Mouse (Mus musculus): ENCODE results near the gene Ablim1. TPM values are rescaled to one million over a fixed set of nuclear protein-coding genes. Genes with fewer than 3 reads are reported as not detected.

Gene Ablim1
- total and polyA plus RNA-seq, 2 experiments from 2014 or later, result 50.7 to 81.2 TPM

DNA sequence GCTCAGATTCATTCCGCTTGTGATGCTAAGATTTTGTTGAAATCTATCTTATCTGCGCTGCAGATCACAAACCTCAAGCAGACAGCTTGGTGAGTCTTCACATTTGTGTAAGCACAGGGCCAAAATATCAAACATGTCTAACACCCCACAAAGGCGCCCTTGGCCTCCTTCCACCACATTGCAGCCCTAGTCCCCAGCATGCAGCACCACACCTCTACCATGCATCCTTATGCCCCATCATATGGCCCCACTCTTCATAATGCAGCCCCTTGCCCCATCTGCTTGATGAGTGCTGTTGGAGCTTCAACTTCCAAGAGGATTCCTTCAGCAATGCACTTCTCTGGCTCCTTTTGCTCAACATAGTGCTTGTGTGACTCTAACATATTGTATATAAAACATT is 85.6 kb downstream of the Ablim1 start:
- Histone ChIP-seq H3K4me3 (ENCODE audit: low read depth, low read length) (no peak overlapping the region), H3K4me1 (ENCODE audit: insufficient read depth, low read length) (no peaks in the 10 kb centered on the region), H3K27ac (ENCODE audit: low read depth, low read length) (no peak overlapping the region), H3K27me3 (ENCODE audit: insufficient read depth, low read length) (no peaks in the 10 kb centered on the region), H3K9ac (replicated peaks; ENCODE audit: low read length, poor library complexity, severe bottlenecking) (no peak overlapping the region), H3K9me3 (ENCODE audit: low read length) (no peaks in the 10 kb centered on the region), H3K36me3 (ENCODE audit: insufficient read depth, low read length) (no peaks in the 10 kb centered on the region), H3K4me2 (ENCODE audit: low read depth, low read length, poor library complexity, severe bottlenecking) (no peak overlapping the region)
- DNase-seq (ENCODE audit: low spot score) (no peak), ATAC-seq (ENCODE audit: low FRiP score) (no peak)
- 98% methylated on average over 3 of the region's 3 CpGs for WGBS
- no peak for TF ChIP-seq CTCF (IDR thresholded peaks at IDR 0.05)

DNA sequence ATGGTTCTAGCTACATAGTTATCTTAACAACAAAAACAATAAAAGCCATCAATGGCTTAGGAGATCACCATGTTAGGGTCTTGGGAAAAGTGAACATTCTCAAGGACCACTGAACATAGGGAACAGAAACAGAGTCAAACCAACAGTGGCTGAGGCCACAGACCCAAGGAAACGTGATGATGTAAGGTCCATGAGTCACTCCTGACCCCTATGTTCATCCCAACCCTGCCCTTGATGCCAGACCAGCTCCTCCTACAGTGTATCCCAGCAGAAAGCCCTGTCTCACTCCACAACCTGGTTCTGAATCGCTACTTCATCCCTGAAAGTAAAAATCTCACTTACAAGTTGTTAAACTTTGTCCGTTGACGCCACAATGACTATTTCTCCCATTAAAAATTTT is 86.1 kb downstream of the Ablim1 start:
- H3K4me2 ChIP-seq (ENCODE audit: low read depth, low read length, poor library complexity, severe bottlenecking), result no peak overlapping the region
- no peaks in the 10 kb centered on the region for H3K9me3 ChIP-seq (ENCODE audit: low read length)
- H3K4me1 ChIP-seq (ENCODE audit: insufficient read depth, low read length), result no peaks in the 10 kb centered on the region
- H3K9ac ChIP-seq (replicated peaks; ENCODE audit: low read length, poor library complexity, severe bottlenecking), result no peak overlapping the region
- 88% methylated on average over 4 of the region's 4 CpGs for WGBS
- no peaks in the 10 kb centered on the region for H3K36me3 ChIP-seq (ENCODE audit: insufficient read depth, low read length)
- ATAC-seq (ENCODE audit: low FRiP score) (no peak), DNase-seq (ENCODE audit: low spot score) (no peak)
- H3K27ac ChIP-seq (ENCODE audit: low read depth, low read length), result no peak overlapping the region
- no peak overlapping the region for H3K4me3 ChIP-seq (ENCODE audit: low read depth, low read length)
- TF ChIP-seq CTCF (IDR thresholded peaks at IDR 0.05), result no peak
- no peaks in the 10 kb centered on the region for H3K27me3 ChIP-seq (ENCODE audit: insufficient read depth, low read length)

DNA sequence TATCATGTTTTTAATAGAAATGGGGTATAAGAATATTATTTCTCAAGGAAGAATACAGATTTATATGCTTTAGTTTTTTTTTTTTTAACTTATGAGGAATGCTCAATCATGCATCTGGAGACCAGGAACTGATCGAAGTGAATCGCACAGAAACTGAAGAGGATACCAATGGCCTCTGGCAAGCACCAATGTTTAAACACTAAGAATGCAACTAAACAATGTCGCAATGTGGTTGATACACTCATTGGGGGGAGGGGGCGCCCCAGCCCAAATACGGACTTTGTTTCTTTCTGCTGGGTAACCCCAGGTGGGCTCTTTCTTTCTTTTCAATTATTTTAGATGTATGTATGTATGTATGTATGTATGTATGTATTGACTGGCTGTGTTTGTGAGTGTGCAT is 90.3 kb downstream of the Ablim1 start:
- Histone ChIP-seq H3K4me3 (ENCODE audit: low read depth, low read length) (no peak overlapping the region), H3K36me3 (ENCODE audit: insufficient read depth, low read length) (no peaks in the 10 kb centered on the region), H3K9me3 (ENCODE audit: low read length) (no peaks in the 10 kb centered on the region), H3K27ac (ENCODE audit: low read depth, low read length) (no peak overlapping the region), H3K27me3 (ENCODE audit: insufficient read depth, low read length) (no peaks in the 10 kb centered on the region), H3K4me2 (ENCODE audit: low read depth, low read length, poor library complexity, severe bottlenecking) (no peak overlapping the region), H3K9ac (replicated peaks; ENCODE audit: low read length, poor library complexity, severe bottlenecking) (no peak overlapping the region), H3K4me1 (ENCODE audit: insufficient read depth, low read length) (no peaks in the 10 kb centered on the region)
- ATAC-seq (ENCODE audit: low FRiP score) (no peak), DNase-seq (ENCODE audit: low spot score) (no peak)
- 90% methylated on average over 5 of the region's 5 CpGs for WGBS
- TF ChIP-seq CTCF (IDR thresholded peaks at IDR 0.05), result no peak

DNA sequence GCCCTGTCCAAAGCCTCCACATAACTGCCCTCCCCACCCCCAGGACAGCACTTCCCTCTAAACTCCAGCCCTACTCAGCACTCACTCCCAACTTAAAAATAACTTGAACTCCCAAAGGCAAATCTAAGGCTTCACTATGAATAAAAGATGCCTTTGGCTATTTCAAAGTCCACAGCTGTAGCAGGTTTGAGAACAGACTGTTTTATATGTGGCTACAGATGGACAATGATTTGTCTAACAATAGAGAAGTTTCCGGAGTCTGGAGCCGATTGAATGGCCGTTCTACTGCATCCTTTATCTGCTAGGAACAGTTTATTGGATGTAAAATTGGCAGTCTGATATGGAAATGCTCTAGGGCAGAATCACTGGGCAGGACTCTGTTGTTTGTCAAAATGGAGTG is 91.0 kb downstream of the Ablim1 start:
- Histone ChIP-seq H3K9me3 (ENCODE audit: low read length) (no peaks in the 10 kb centered on the region), H3K27ac (ENCODE audit: low read depth, low read length) (no peak overlapping the region), H3K4me3 (ENCODE audit: low read depth, low read length) (no peak overlapping the region), H3K36me3 (ENCODE audit: insufficient read depth, low read length) (no peaks in the 10 kb centered on the region), H3K27me3 (ENCODE audit: insufficient read depth, low read length) (no peaks in the 10 kb centered on the region), H3K4me1 (ENCODE audit: insufficient read depth, low read length) (no peaks in the 10 kb centered on the region), H3K4me2 (ENCODE audit: low read depth, low read length, poor library complexity, severe bottlenecking) (no peak overlapping the region), H3K9ac (replicated peaks; ENCODE audit: low read length, poor library complexity, severe bottlenecking) (no peak overlapping the region)
- ATAC-seq (ENCODE audit: low FRiP score) (no peak), DNase-seq (ENCODE audit: low spot score) (no peak)
- 57% methylated on average over 3 of the region's 3 CpGs for WGBS
- TF ChIP-seq CTCF (IDR thresholded peaks at IDR 0.05), result no peak

DNA sequence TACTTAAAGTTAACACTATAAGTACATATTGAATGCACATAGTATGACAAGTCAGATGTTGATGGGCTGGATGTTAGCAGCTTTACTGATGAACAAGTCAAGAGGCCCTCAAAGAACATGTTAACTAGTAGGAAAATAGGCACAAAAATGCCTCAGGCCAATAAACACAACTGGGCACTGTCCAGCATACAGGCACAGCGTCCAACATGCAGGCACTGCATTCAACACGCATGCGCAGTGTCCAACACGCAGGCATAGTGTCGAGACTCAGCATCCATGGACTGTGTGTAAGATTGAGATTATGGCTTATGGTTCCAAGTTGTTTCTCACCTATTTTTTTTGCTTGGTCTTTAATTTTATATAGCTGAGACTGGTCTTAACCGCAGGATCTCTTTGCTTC is 92.1 kb downstream of the Ablim1 start:
- no peak for TF ChIP-seq CTCF (IDR thresholded peaks at IDR 0.05)
- Histone ChIP-seq H3K4me3 (ENCODE audit: low read depth, low read length) (no peak overlapping the region), H3K27me3 (ENCODE audit: insufficient read depth, low read length) (no peaks in the 10 kb centered on the region), H3K36me3 (ENCODE audit: insufficient read depth, low read length) (no peaks in the 10 kb centered on the region), H3K4me2 (ENCODE audit: low read depth, low read length, poor library complexity, severe bottlenecking) (no peak overlapping the region), H3K4me1 (ENCODE audit: insufficient read depth, low read length) (no peaks in the 10 kb centered on the region), H3K9ac (replicated peaks; ENCODE audit: low read length, poor library complexity, severe bottlenecking) (no peak overlapping the region), H3K9me3 (ENCODE audit: low read length) (no peaks in the 10 kb centered on the region), H3K27ac (ENCODE audit: low read depth, low read length) (no peak overlapping the region)
- no peak for ATAC-seq (ENCODE audit: low FRiP score)
- no peak for DNase-seq (ENCODE audit: low spot score)
- WGBS, result 97% methylated on average over 6 of the region's 6 CpGs

DNA sequence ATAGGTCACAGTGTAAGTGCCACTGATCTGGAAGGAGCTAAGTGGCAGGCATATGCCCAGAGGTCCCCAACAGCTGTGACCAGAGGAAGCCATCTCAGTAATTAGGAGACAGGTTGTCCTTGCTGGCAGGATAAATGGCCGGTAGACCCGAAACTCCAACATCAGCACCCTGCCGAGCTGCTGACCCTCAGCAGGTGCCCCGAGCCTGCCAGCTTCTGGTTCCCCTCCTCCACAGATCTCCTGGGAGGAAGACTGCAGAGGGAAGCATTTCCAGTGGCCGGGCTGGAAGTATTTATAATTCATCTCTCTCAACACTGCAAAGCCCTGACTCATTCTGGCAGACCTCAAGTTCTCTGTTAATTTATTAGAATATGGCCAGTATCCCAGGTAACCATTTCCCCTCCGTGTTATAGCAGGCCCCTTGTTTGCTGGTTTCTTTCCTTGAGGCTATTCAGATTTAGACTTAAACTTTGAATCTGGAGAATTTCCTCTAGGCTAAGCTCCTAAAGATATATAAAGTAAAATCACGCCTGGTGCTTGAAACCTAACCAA is 93.0 kb downstream of the Ablim1 start:
- no peak overlapping the region for H3K27ac ChIP-seq (ENCODE audit: low read depth, low read length)

More for the DNA sequence above, 93.0 kb downstream of the Ablim1 start:
- DNase-seq (ENCODE audit: low spot score) (no peak), ATAC-seq (ENCODE audit: low FRiP score) (no peak)
- no peak overlapping the region for H3K9ac ChIP-seq (replicated peaks; ENCODE audit: low read length, poor library complexity, severe bottlenecking)
- no peak for TF ChIP-seq CTCF (IDR thresholded peaks at IDR 0.05)
- no peaks in the 10 kb centered on the region for H3K36me3 ChIP-seq (ENCODE audit: insufficient read depth, low read length)
- H3K9me3 ChIP-seq (ENCODE audit: low read length), result no peaks in the 10 kb centered on the region
- WGBS, result 43% methylated on average over 7 of the region's 7 CpGs
- no peaks in the 10 kb centered on the region for H3K4me1 ChIP-seq (ENCODE audit: insufficient read depth, low read length)
- no peak overlapping the region for H3K4me3 ChIP-seq (ENCODE audit: low read depth, low read length)
- H3K27me3 ChIP-seq (ENCODE audit: insufficient read depth, low read length), result no peaks in the 10 kb centered on the region
- no peak overlapping the region for H3K4me2 ChIP-seq (ENCODE audit: low read depth, low read length, poor library complexity, severe bottlenecking)
